Mouse (Mus musculus) heart, embryonic 16.5 days (tissue): ENCODE measurements around the gene Pla2g6. TPM values are rescaled to one million over a fixed set of nuclear protein-coding genes. Genes with fewer than 3 reads are reported as not detected.
A peak's percentile ranks its signal among the peaks of the same experiment; 100 is the strongest.

ENCODE experiments used
- ATAC-seq: fragments of 200-750 bp; cut with Nextera tagmentation; replicated peaks from 2 replicates; pipeline ENCODE4 v1.8.0; 2017; ENCODE audit warnings: moderate number of reproducible peaks; ENCODE audit not compliant: insufficient read depth, low FRiP score; ENCODE audit errors: extremely low read depth
- H3K27ac ChIP-seq: fragments of 300-500 bp; sonication (generic); 2 replicates; pipeline ENCODE4 v1.5.1; 2014; ENCODE audit warnings: mild to moderate bottlenecking, low read length, control low read depth, moderate library complexity
- H3K27me3 ChIP-seq: fragments of 300-500 bp; sonication (generic); 2 replicates; pipeline ENCODE4 v1.6.1; 2014; ENCODE audit warnings: low read length, mixed read lengths; ENCODE audit not compliant: control insufficient read depth, insufficient read depth
- H3K36me3 ChIP-seq: fragments of 300-500 bp; sonication (generic); 2 replicates; pipeline ENCODE4 v1.6.1; 2014; ENCODE audit not compliant: control insufficient read depth, insufficient read depth
- H3K4me1 ChIP-seq: fragments of 300-500 bp; sonication (generic); 2 replicates; pipeline ENCODE4 v1.6.1; 2014; ENCODE audit warnings: low read length, mixed read lengths; ENCODE audit not compliant: control insufficient read depth, insufficient read depth
- H3K4me2 ChIP-seq: fragments of 300-500 bp; sonication (generic); 2 replicates; pipeline ENCODE4 v1.6.1; 2014; ENCODE audit warnings: low read depth, mild to moderate bottlenecking, control low read depth, low read length
- H3K4me3 ChIP-seq: fragments of 300-500 bp; sonication (generic); 2 replicates; pipeline ENCODE4 v1.5.1; 2014; ENCODE audit warnings: mild to moderate bottlenecking, control low read depth, low read length
- H3K9ac ChIP-seq: fragments of 300-500 bp; sonication (generic); 2 replicates; pipeline ENCODE4 v1.6.1; 2014; ENCODE audit warnings: low read length, control low read depth
- H3K9me3 ChIP-seq: fragments of 300-500 bp; sonication (generic); replicated peaks from 2 replicates; pipeline ENCODE4 v1.6.1; 2016; ENCODE audit warnings: low read length; ENCODE audit not compliant: control insufficient read depth
- WGBS: fragments of 180-500 bp; shearing (Covaris S2); extraction: QIAGEN DNeasy Blood & Tissue Kit; methylation state at CpG from one replicate; pipeline ENCODE4 v1.1.7; 2014; 5-methylcytosine and 5-hydroxymethylcytosine counted together
- polyA plus RNA-seq: library from polyadenylated mRNA; unstranded; fragments of >200 nt; fragmentation: Nextera tagmentation; extraction: Ambion mirVana; gene quantifications from 2 replicates; pipeline ENCODE4 v1.2.1, GENCODE M21; 2015

The Pla2g6 gene
- polyA plus RNA-seq, 1 experiment from 2014 or later = 13.7 TPM

DNA sequence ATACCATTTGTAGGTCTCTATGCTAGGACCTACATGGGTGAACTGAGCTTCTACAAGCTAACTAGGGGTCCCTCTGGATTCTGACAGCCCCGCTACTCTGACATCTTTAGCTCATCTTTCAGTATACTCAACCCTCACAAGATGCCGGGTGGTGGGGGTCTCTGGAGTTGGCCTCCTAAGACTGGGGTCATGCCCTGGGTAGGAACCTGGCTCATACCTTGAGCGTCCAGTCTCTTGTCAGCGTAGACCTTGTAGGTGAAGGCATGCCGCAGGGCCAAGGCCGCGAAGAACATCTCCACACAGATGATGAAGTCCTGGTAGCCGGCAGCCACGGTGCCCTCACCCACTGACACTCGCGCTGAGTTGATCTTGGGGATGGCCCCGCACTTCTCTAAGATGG lies 36.9 kb upstream of the Pla2g6 start:
- 96% methylated on average over 12 of the region's 12 CpGs for WGBS
- H3K9me3 ChIP-seq = no peaks in the 10 kb centered on the region
- H3K27ac ChIP-seq = no peak overlapping the region
- H3K27me3 ChIP-seq = no peaks in the 10 kb centered on the region
- no peak for ATAC-seq
- H3K4me3 ChIP-seq = no peak overlapping the region
- H3K4me2 ChIP-seq = no peak overlapping the region
- peaks cover 20% of the 10 kb centered on the region for H3K4me1 ChIP-seq
- peaks cover 51% of the 10 kb centered on the region for H3K36me3 ChIP-seq
- no peak overlapping the region for H3K9ac ChIP-seq

GRCm38 (mm10) chr15:79364120-79364519 lies 35.9 kb upstream of the Pla2g6 start:
- H3K27me3 ChIP-seq = no peaks in the 10 kb centered on the region
- peaks cover 28% of the 10 kb centered on the region for H3K4me1 ChIP-seq
- H3K9ac ChIP-seq = no peak overlapping the region
- H3K4me3 ChIP-seq = no peak overlapping the region
- H3K4me2 ChIP-seq = no peak overlapping the region
- peaks cover 48% of the 10 kb centered on the region for H3K36me3 ChIP-seq
- H3K9me3 ChIP-seq = no peaks in the 10 kb centered on the region
- WGBS = 49% methylated on average over 6 of the region's 6 CpGs
- H3K27ac ChIP-seq = no peak overlapping the region
- no peak for ATAC-seq

DNA sequence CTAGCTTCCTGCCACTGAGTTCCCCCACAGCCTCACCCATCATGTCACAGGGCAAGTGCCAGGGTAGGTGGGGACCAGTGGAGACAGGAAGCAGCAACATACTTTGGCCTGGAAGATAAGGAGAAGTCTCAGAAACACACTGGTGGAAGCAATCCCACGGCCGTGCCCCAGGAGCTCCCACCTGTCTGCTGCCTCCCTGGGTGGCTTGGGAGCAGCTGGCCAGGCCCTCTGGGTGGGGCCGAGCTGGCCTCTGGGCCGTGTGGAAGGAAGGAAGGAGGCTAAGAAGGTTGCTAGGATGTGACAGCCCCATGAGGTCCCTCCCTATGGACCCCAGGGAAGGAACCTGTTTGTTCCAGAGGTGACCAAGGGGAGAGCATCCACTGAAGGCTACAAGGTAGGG lies 32.8 kb upstream of the Pla2g6 start:
- no peak for ATAC-seq
- H3K4me3 ChIP-seq = no peak overlapping the region
- no peaks in the 10 kb centered on the region for H3K27me3 ChIP-seq
- peaks cover 41% of the 10 kb centered on the region for H3K4me1 ChIP-seq
- no peak overlapping the region for H3K4me2 ChIP-seq
- no peak overlapping the region for H3K9ac ChIP-seq
- peaks cover 38% of the 10 kb centered on the region for H3K36me3 ChIP-seq
- no peaks in the 10 kb centered on the region for H3K9me3 ChIP-seq
- WGBS = 43% methylated on average over 4 of the region's 4 CpGs
- H3K27ac ChIP-seq = no peak overlapping the region

GRCm38 (mm10) chr15:79360371-79360770 lies 32.2 kb upstream of the Pla2g6 start:
- Histone ChIP-seq H3K27ac (peak overlapping the region; percentile 69), H3K4me3 (no peak overlapping the region), H3K4me1 (peaks cover 44% of the 10 kb centered on the region), H3K4me2 (peak overlapping the region; percentile 33; the same call in 1 of the 2 replicates), H3K36me3 (peaks cover 32% of the 10 kb centered on the region), H3K27me3 (no peaks in the 10 kb centered on the region), H3K9ac (no peak overlapping the region), H3K9me3 (no peaks in the 10 kb centered on the region)
- WGBS = 23% methylated on average over 7 of the region's 7 CpGs
- ATAC-seq = no peak

DNA sequence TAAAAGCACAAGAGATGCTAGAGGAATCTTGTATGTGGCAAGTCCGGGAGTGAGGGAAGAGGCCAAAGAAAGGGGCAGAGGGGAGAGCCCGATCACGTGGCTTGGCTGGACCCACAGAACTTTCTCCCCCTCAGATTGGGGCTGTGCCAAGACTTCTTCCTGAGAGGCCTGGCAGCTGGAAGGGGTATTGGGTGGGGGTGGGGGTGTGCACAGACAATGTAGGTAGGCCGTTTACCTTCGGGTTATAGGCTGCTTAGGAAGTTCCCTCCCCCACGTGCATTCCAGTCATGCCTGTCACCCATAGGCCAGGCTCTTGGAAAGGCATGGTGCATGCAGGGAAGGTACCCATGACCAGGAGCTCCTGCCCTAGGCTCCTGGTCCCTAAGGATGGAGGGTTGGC lies 31.8 kb upstream of the Pla2g6 start:
- no peak; the same call in 1 of the 2 replicates for ATAC-seq
- Histone ChIP-seq H3K9me3 (no peaks in the 10 kb centered on the region), H3K36me3 (peaks cover 28% of the 10 kb centered on the region), H3K9ac (no peak overlapping the region), H3K27ac (peak overlapping the region; percentile 69), H3K27me3 (no peaks in the 10 kb centered on the region), H3K4me3 (no peak overlapping the region), H3K4me2 (peak overlapping the region; percentile 33), H3K4me1 (peaks cover 44% of the 10 kb centered on the region)
- 11% methylated on average over 6 of the region's 6 CpGs for WGBS

GRCm38 (mm10) chr15:79357974-79358690 lies 29.9 kb upstream of the Pla2g6 start:
- Histone ChIP-seq H3K4me2 (peak overlapping the region; percentile 99), H3K27me3 (no peaks in the 10 kb centered on the region), H3K4me1 (peaks cover 44% of the 10 kb centered on the region), H3K4me3 (peak overlapping the region; percentile 53; the same call in 1 of the 2 replicates), H3K36me3 (peaks cover 12% of the 10 kb centered on the region; the same call in 1 of the 2 replicates), H3K27ac (peak overlapping the region; percentile 77), H3K9ac (peak overlapping the region; percentile 28), H3K9me3 (no peaks in the 10 kb centered on the region)
- WGBS = 40% methylated on average over 12 of the region's 12 CpGs
- no peak for ATAC-seq

- under 1% methylated on average over 75 of the region's 77 CpGs for WGBS
These were observed 29.1 kb upstream of the Pla2g6 start for GRCm38 (mm10) chr15:79357036-79357911.

DNA sequence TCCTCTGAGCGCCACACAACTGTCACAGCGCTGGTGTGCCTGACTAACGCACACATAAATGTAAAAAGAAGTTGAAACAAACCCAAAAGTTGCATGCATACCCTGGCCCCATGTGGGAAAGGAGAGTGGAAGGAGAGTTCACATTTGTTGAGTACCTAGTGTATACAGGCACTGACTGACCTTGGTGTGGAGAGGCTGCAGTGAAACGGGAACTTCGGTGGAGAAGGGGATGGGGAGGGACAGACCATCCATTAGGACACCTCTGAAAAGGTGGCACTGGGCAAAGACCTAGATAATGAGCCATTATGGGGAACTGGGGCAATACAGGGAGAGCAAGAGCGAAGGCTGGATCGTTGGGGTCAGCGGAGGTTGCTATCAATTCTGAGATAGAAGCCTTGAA lies 28.3 kb upstream of the Pla2g6 start:
- peak overlapping the region; percentile 77 for H3K9ac ChIP-seq
- peak overlapping the region; percentile 53 for H3K4me3 ChIP-seq
- H3K4me2 ChIP-seq = peak overlapping the region; percentile 99
- no peak for ATAC-seq
- H3K36me3 ChIP-seq = peaks cover under 1% of the 10 kb centered on the region; the same call in 1 of the 2 replicates
- H3K4me1 ChIP-seq = peaks cover 52% of the 10 kb centered on the region
- H3K9me3 ChIP-seq = no peaks in the 10 kb centered on the region
- 74% methylated on average over 8 of the region's 8 CpGs for WGBS
- H3K27me3 ChIP-seq = no peaks in the 10 kb centered on the region
- no peak overlapping the region for H3K27ac ChIP-seq

More at GRCm38 (mm10) chr15:79357036-79357911, 29.1 kb upstream of the Pla2g6 start:
- Histone ChIP-seq H3K27ac (peak overlapping the region; percentile 56), H3K4me2 (peak overlapping the region; percentile 99), H3K4me1 (peaks cover 49% of the 10 kb centered on the region), H3K9me3 (no peaks in the 10 kb centered on the region), H3K4me3 (peak overlapping the region; percentile 53), H3K27me3 (no peaks in the 10 kb centered on the region), H3K36me3 (peaks cover 6% of the 10 kb centered on the region; the same call in 1 of the 2 replicates), H3K9ac (peak overlapping the region; percentile 77)
- peak; percentile 83 for ATAC-seq

- no peaks in the 10 kb centered on the region for H3K27me3 ChIP-seq
- no peak overlapping the region for H3K27ac ChIP-seq
- no peaks in the 10 kb centered on the region for H3K36me3 ChIP-seq
- no peak for ATAC-seq
- no peak overlapping the region for H3K4me2 ChIP-seq
- no peak overlapping the region for H3K4me3 ChIP-seq
- H3K9ac ChIP-seq = no peak overlapping the region
- 66% methylated on average over 4 of the region's 4 CpGs for WGBS
- no peaks in the 10 kb centered on the region for H3K9me3 ChIP-seq
- peaks cover 45% of the 10 kb centered on the region for H3K4me1 ChIP-seq
These were observed 26.4 kb upstream of the Pla2g6 start for GRCm38 (mm10) chr15:79354619-79355018.
